Mouse (Mus musculus) cerebellum, postnatal 10 days (tissue): Measurements from ENCODE around the gene Mprip.

Experiments used
- DNase-seq, 2 experiments: peaks; one replicate each; pipeline ENCODE4 v3.0.0; 2021; ENCODE audit warnings: mixed read lengths in 2 of 2

The Mprip gene

GRCm38 (mm10) chr11:59808170-59808960 lies 147.3 kb downstream of the Mprip start:
- peak in 1 of 2 experiments; percentile 29 for DNase-seq

- DNase-seq: no peak
Observed at GRCm38 (mm10) chr11:59809071-59809669, 148.1 kb downstream of the Mprip start.

GRCm38 (mm10) chr11:59809670-59810474 lies 148.8 kb downstream of the Mprip start, which contains the start of gene Flcn:
Gene Flcn, minus strand, starts transcription at chr11:59810016.
- peak; percentile 91 to 93 for DNase-seq

- DNase-seq: no peak
Observed at GRCm38 (mm10) chr11:59810480-59811158, 149.5 kb downstream of the Mprip start.

GRCm38 (mm10) chr11:59811211-59811610 lies 150.1 kb downstream of the Mprip start:
- DNase-seq: no peak

- no peak for DNase-seq
Observed at GRCm38 (mm10) chr11:59813276-59813675, 152.2 kb downstream of the Mprip start.

- no peak for DNase-seq
Observed at GRCm38 (mm10) chr11:59814311-59814710, 153.2 kb downstream of the Mprip start.

- DNase-seq: no peak
Observed at GRCm38 (mm10) chr11:59814936-59815335, 153.8 kb downstream of the Mprip start.

GRCm38 (mm10) chr11:59815482-59816065 lies 154.5 kb downstream of the Mprip start:
- DNase-seq: no peak

GRCm38 (mm10) chr11:59817916-59818315 lies 156.8 kb downstream of the Mprip start:
- no peak for DNase-seq

- DNase-seq: no peak
Observed at GRCm38 (mm10) chr11:59821625-59822024, 160.5 kb downstream of the Mprip start.
